Mouse (Mus musculus) 416B (cell line): ENCODE results near the gene Spry1.
A peak's percentile ranks its signal among the peaks of the same experiment; 100 is the strongest.
"Not testable (repeated sequence)": the region's sequence is repeated elsewhere in the genome, so short reads cannot be mapped to it uniquely, and the experiment has no call there.

Experiments
- DNase-seq: peaks from one replicate; pipeline ENCODE4 v3.0.0; 2011; ENCODE audit warnings: low read depth

Gene Spry1

GRCm38 (mm10) chr3:37639690-37640089, at the start of gene Spry1:
Spry1 (plus strand) TSS chr3:37639947.
- DNase-seq, result peak; percentile 82

GRCm38 (mm10) chr3:37595721-37596120, 44.0 kb upstream of the Spry1 start:
- DNase-seq, result no peak

GRCm38 (mm10) chr3:37596519-37596918, 43.2 kb upstream of the Spry1 start:
- DNase-seq, result no peak

GRCm38 (mm10) chr3:37597200-37597599, 42.5 kb upstream of the Spry1 start:
- DNase-seq, result no peak

GRCm38 (mm10) chr3:37599641-37600040, 40.1 kb upstream of the Spry1 start:
- not testable (repeated sequence) for DNase-seq

GRCm38 (mm10) chr3:37602356-37602755, 37.4 kb upstream of the Spry1 start:
- DNase-seq, result no peak

- DNase-seq, result no peak
These were observed 36.9 kb upstream of the Spry1 start for GRCm38 (mm10) chr3:37602890-37603289.

GRCm38 (mm10) chr3:37603541-37603940, 36.2 kb upstream of the Spry1 start:
- peak; percentile 91 for DNase-seq

GRCm38 (mm10) chr3:37604976-37605875, 34.5 kb upstream of the Spry1 start:
- no peak for DNase-seq

- peak; percentile 36 for DNase-seq
These were observed 33.9 kb upstream of the Spry1 start for GRCm38 (mm10) chr3:37605876-37606238.

GRCm38 (mm10) chr3:37608926-37609325, 30.8 kb upstream of the Spry1 start:
- peak; percentile 38 for DNase-seq

GRCm38 (mm10) chr3:37610670-37611069, 29.1 kb upstream of the Spry1 start:
- no peak for DNase-seq

- DNase-seq, result peak; percentile 75
These were observed 26.0 kb upstream of the Spry1 start for GRCm38 (mm10) chr3:37613722-37614121.

GRCm38 (mm10) chr3:37614878-37615650, 24.7 kb upstream of the Spry1 start:
- no peak for DNase-seq

- peak; percentile 28 for DNase-seq
These were observed 22.9 kb upstream of the Spry1 start for GRCm38 (mm10) chr3:37616586-37617547.

- DNase-seq, result no peak
These were observed 7.5 kb upstream of the Spry1 start for GRCm38 (mm10) chr3:37632246-37632645.

- DNase-seq, result no peak
These were observed 7.0 kb upstream of the Spry1 start for GRCm38 (mm10) chr3:37632751-37633150.

GRCm38 (mm10) chr3:37634648-37635047, 5.1 kb upstream of the Spry1 start:
- DNase-seq, result peak; percentile 61

GRCm38 (mm10) chr3:37636921-37637320, 2.8 kb upstream of the Spry1 start:
- no peak for DNase-seq

GRCm38 (mm10) chr3:37640162-37640721, 495 bp downstream of the Spry1 start:
- DNase-seq, result no peak

GRCm38 (mm10) chr3:37640810-37641209, 1.1 kb downstream of the Spry1 start:
- peak; percentile 49 for DNase-seq
